Mouse (Mus musculus): ENCODE results near the gene Fam71e1. TPM values are rescaled to one million over a fixed set of nuclear protein-coding genes. Genes with fewer than 3 reads are reported as not detected.

Gene Fam71e1
- polyA plus RNA-seq, 1 experiment from 2014 or later = 10.8 TPM

DNA sequence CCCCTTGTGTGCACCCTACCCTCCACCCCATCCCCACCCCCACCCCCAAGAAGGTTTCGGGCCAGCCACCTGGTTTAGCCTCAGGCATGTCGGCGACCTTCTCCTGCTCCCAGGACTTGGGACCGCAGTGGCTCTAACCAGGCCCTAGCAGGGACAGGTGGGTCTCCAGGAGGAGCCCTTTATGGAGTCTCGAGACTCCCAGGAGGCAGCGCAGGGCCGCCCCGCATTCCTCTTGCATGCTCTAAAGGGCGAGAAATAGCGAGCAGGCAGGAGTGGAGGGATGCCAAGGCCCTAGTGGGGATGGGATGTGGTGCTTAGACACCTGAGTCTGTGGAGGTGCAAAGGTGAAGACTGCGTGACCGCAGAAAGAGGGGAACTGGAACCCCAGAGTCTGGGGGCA lies 28.1 kb downstream of the Fam71e1 start, which contains the start of gene Mybpc2:
Mybpc2 (minus strand) TSS at position 155 of the 400 bp plus-strand sequence.
- H3K4me1 ChIP-seq (ENCODE audit: control insufficient read depth, insufficient read depth, low read length) = peaks cover 2% of the 10 kb centered on the region; the same call in 1 of the 2 replicates
- no peak within 1 kb of the TSS for H3K4me2 ChIP-seq (ENCODE audit: low read depth, low read length)
- H3K4me3 ChIP-seq (ENCODE audit: low read depth, low read length) = no peak within 1 kb of the TSS
- WGBS = 26% methylated on average over 12 of the region's 12 CpGs
- H3K9me3 ChIP-seq (replicated peaks; ENCODE audit: control insufficient read depth, low read length) = no peaks in the 10 kb centered on the region
- H3K27me3 ChIP-seq (ENCODE audit: control insufficient read depth, insufficient read depth, low read length) = peaks cover 27% of the 10 kb centered on the region
- H3K36me3 ChIP-seq (replicated peaks; ENCODE audit: control insufficient read depth, insufficient read depth, low read depth, low read length) = no peaks in the 10 kb centered on the region
- ATAC-seq (replicated peaks; ENCODE audit: insufficient number of reproducible peaks, low FRiP score, low TSS enrichment, low read depth) = no peak
- H3K27ac ChIP-seq (replicated peaks; ENCODE audit: low read depth, low read length) = no peak within 1 kb of the TSS
- peak within 1 kb of the TSS; percentile 25; the same call in 1 of the 2 replicates for H3K9ac ChIP-seq (replicated peaks; ENCODE audit: low read length)
- no peak for DNase-seq (ENCODE audit: low spot score)

DNA sequence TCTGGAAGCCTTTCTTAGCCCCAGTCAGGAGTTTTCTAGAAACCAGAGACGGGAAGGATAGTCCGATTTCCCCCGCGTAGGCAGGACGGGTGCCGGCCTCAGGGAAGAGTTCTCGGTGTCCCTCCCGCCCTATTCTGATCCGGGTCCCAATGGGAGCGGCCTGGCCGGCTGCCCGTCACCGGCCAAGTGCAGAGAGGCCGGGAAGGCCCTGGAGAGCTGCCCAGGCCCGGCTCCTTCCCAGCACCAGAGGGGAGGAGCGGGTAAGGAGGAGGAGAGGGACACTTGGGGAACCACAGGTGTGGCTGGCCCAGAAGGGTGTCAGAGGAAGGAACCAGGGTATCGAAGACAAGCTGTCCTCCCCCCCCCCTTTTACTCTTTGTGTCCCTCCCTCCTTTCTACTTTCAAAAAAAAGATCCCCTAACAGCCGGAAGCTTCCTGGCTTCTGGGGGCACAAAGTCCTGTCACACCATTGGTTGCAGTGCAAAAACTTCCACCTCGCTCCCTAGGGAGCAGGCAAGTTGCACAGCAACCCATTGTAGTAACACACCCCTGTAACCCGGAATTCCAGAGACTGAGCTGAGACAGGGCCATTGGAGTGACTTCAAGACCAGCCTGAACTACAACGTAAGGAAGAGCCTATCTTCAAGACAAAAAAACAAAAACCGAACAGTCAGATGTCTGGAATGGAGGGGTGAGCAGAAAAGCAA lies 28.9 kb downstream of the Fam71e1 start:
- Histone ChIP-seq H3K27ac (replicated peaks; ENCODE audit: low read depth, low read length) (no peak overlapping the region), H3K9ac (replicated peaks; ENCODE audit: low read length) (peak overlapping the region; percentile 25; the same call in 1 of the 2 replicates), H3K27me3 (ENCODE audit: control insufficient read depth, insufficient read depth, low read length) (peaks cover 27% of the 10 kb centered on the region), H3K4me1 (ENCODE audit: control insufficient read depth, insufficient read depth, low read length) (peaks cover 2% of the 10 kb centered on the region; the same call in 1 of the 2 replicates), H3K36me3 (replicated peaks; ENCODE audit: control insufficient read depth, insufficient read depth, low read depth, low read length) (no peaks in the 10 kb centered on the region), H3K4me3 (ENCODE audit: low read depth, low read length) (no peak overlapping the region), H3K9me3 (replicated peaks; ENCODE audit: control insufficient read depth, low read length) (no peaks in the 10 kb centered on the region), H3K4me2 (ENCODE audit: low read depth, low read length) (no peak overlapping the region)
- ATAC-seq (replicated peaks; ENCODE audit: insufficient number of reproducible peaks, low FRiP score, low TSS enrichment, low read depth) = no peak
- no peak for DNase-seq (ENCODE audit: low spot score)
- 12% methylated on average over 21 of the region's 22 CpGs for WGBS

GRCm38 (mm10) chr7:44526414-44527154 lies 30.2 kb downstream of the Fam71e1 start:
- Histone ChIP-seq H3K9ac (replicated peaks; ENCODE audit: low read length) (no peak overlapping the region), H3K36me3 (replicated peaks; ENCODE audit: control insufficient read depth, insufficient read depth, low read depth, low read length) (no peaks in the 10 kb centered on the region), H3K4me3 (ENCODE audit: low read depth, low read length) (no peak overlapping the region), H3K27ac (replicated peaks; ENCODE audit: low read depth, low read length) (no peak overlapping the region), H3K9me3 (replicated peaks; ENCODE audit: control insufficient read depth, low read length) (no peaks in the 10 kb centered on the region), H3K27me3 (ENCODE audit: control insufficient read depth, insufficient read depth, low read length) (peaks cover 27% of the 10 kb centered on the region), H3K4me1 (ENCODE audit: control insufficient read depth, insufficient read depth, low read length) (peaks cover 2% of the 10 kb centered on the region; the same call in 1 of the 2 replicates), H3K4me2 (ENCODE audit: low read depth, low read length) (no peak overlapping the region)
- no peak for ATAC-seq (replicated peaks; ENCODE audit: insufficient number of reproducible peaks, low FRiP score, low TSS enrichment, low read depth)
- no peak for DNase-seq (ENCODE audit: low spot score)
- 84% methylated on average over 14 of the region's 14 CpGs for WGBS

GRCm38 (mm10) chr7:44527483-44528398 lies 31.4 kb downstream of the Fam71e1 start:
- H3K4me1 ChIP-seq (ENCODE audit: control insufficient read depth, insufficient read depth, low read length) = peaks cover 2% of the 10 kb centered on the region; the same call in 1 of the 2 replicates
- no peaks in the 10 kb centered on the region for H3K9me3 ChIP-seq (replicated peaks; ENCODE audit: control insufficient read depth, low read length)
- no peak overlapping the region for H3K27ac ChIP-seq (replicated peaks; ENCODE audit: low read depth, low read length)
- DNase-seq (ENCODE audit: low spot score) (peak; percentile 82), ATAC-seq (replicated peaks; ENCODE audit: insufficient number of reproducible peaks, low FRiP score, low TSS enrichment, low read depth) (no peak)
- H3K36me3 ChIP-seq (replicated peaks; ENCODE audit: control insufficient read depth, insufficient read depth, low read depth, low read length) = no peaks in the 10 kb centered on the region; the same call in 1 of the 2 replicates
- H3K4me3 ChIP-seq (ENCODE audit: low read depth, low read length) = peak overlapping the region; percentile 34
- H3K4me2 ChIP-seq (ENCODE audit: low read depth, low read length) = peak overlapping the region; percentile 74
- peak overlapping the region; percentile 35; the same call in 1 of the 2 replicates for H3K9ac ChIP-seq (replicated peaks; ENCODE audit: low read length)
- H3K27me3 ChIP-seq (ENCODE audit: control insufficient read depth, insufficient read depth, low read length) = peaks cover 22% of the 10 kb centered on the region
- 7% methylated on average over 40 of the region's 40 CpGs for WGBS

DNA sequence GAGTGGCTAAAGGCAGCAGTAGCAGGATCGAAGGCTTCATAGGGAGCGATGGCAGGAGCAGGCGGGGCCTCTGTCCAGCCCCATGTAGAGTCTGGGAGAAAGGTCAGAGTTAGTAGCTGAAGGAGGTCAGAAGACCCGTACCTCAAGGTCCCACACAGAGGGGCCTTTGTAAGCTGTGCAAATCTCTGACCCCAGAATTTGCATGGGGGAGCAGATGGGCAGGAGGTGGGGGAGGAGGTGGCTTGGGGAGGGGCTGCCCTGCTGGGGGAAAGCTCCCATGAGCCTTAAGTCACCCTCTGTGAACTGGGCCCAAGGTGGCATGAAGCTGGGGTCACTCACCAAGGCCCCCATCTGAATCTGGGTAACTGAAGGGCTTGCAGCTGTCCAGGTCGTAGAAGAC lies 33.1 kb downstream of the Fam71e1 start:
- no peak overlapping the region for H3K27ac ChIP-seq (replicated peaks; ENCODE audit: low read depth, low read length)
- H3K36me3 ChIP-seq (replicated peaks; ENCODE audit: control insufficient read depth, insufficient read depth, low read depth, low read length) = no peaks in the 10 kb centered on the region; the same call in 1 of the 2 replicates
- no peak overlapping the region for H3K4me3 ChIP-seq (ENCODE audit: low read depth, low read length)
- ATAC-seq (replicated peaks; ENCODE audit: insufficient number of reproducible peaks, low FRiP score, low TSS enrichment, low read depth) (no peak), DNase-seq (ENCODE audit: low spot score) (no peak)
- no peak overlapping the region for H3K4me2 ChIP-seq (ENCODE audit: low read depth, low read length)
- no peaks in the 10 kb centered on the region for H3K9me3 ChIP-seq (replicated peaks; ENCODE audit: control insufficient read depth, low read length)
- WGBS = 41% methylated on average over 5 of the region's 5 CpGs
- H3K9ac ChIP-seq (replicated peaks; ENCODE audit: low read length) = no peak overlapping the region
- H3K27me3 ChIP-seq (ENCODE audit: control insufficient read depth, insufficient read depth, low read length) = peaks cover 12% of the 10 kb centered on the region
- H3K4me1 ChIP-seq (ENCODE audit: control insufficient read depth, insufficient read depth, low read length) = peaks cover 2% of the 10 kb centered on the region; the same call in 1 of the 2 replicates

- no peak for ATAC-seq (replicated peaks; ENCODE audit: insufficient number of reproducible peaks, low FRiP score, low TSS enrichment, low read depth)
- 80% methylated on average over 3 of the region's 3 CpGs for WGBS
- Histone ChIP-seq H3K4me2 (ENCODE audit: low read depth, low read length) (no peak overlapping the region), H3K27ac (replicated peaks; ENCODE audit: low read depth, low read length) (no peak overlapping the region), H3K9ac (replicated peaks; ENCODE audit: low read length) (no peak overlapping the region), H3K36me3 (replicated peaks; ENCODE audit: control insufficient read depth, insufficient read depth, low read depth, low read length) (no peaks in the 10 kb centered on the region; the same call in 1 of the 2 replicates), H3K9me3 (replicated peaks; ENCODE audit: control insufficient read depth, low read length) (no peaks in the 10 kb centered on the region), H3K27me3 (ENCODE audit: control insufficient read depth, insufficient read depth, low read length) (peaks cover 2% of the 10 kb centered on the region), H3K4me1 (ENCODE audit: control insufficient read depth, insufficient read depth, low read length) (no peaks in the 10 kb centered on the region), H3K4me3 (ENCODE audit: low read depth, low read length) (no peak overlapping the region)
- no peak for DNase-seq (ENCODE audit: low spot score)
Observed at GRCm38 (mm10) chr7:44530507-44530906, 34.1 kb downstream of the Fam71e1 start.

DNA sequence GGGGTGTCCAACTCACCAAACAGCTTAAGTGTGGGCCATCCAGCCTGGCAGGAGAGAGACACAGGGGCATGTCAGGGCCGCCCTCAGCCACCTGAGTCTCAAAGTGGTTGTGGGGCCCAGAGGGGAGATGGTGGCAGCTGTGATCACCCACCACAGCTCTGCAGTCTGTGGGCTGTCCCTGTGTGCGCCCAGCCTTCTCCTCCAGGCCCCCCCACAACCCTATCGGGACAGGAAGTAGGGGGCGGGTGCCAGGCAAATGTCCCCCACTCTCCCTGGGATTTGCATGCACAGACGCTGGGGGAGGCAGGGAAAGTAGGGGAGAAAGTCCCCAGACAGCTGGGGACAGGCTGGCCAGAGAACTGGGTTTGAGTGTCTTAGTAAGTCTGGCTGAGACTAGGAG lies 34.8 kb downstream of the Fam71e1 start:
- no peak overlapping the region for H3K9ac ChIP-seq (replicated peaks; ENCODE audit: low read length)
- H3K27ac ChIP-seq (replicated peaks; ENCODE audit: low read depth, low read length) = no peak overlapping the region
- H3K9me3 ChIP-seq (replicated peaks; ENCODE audit: control insufficient read depth, low read length) = no peaks in the 10 kb centered on the region
- no peaks in the 10 kb centered on the region for H3K4me1 ChIP-seq (ENCODE audit: control insufficient read depth, insufficient read depth, low read length)
- H3K36me3 ChIP-seq (replicated peaks; ENCODE audit: control insufficient read depth, insufficient read depth, low read depth, low read length) = no peaks in the 10 kb centered on the region; the same call in 1 of the 2 replicates
- no peak overlapping the region for H3K4me2 ChIP-seq (ENCODE audit: low read depth, low read length)
- 59% methylated on average over 5 of the region's 5 CpGs for WGBS
- H3K27me3 ChIP-seq (ENCODE audit: control insufficient read depth, insufficient read depth, low read length) = no peaks in the 10 kb centered on the region
- DNase-seq (ENCODE audit: low spot score) (no peak), ATAC-seq (replicated peaks; ENCODE audit: insufficient number of reproducible peaks, low FRiP score, low TSS enrichment, low read depth) (no peak)
- H3K4me3 ChIP-seq (ENCODE audit: low read depth, low read length) = no peak overlapping the region

Measured in embryonic facial prominence, embryonic 11.5 days (tissue).